ENCODE assay signal across 14 mouse cellular contexts in the genomic region with DNA sequence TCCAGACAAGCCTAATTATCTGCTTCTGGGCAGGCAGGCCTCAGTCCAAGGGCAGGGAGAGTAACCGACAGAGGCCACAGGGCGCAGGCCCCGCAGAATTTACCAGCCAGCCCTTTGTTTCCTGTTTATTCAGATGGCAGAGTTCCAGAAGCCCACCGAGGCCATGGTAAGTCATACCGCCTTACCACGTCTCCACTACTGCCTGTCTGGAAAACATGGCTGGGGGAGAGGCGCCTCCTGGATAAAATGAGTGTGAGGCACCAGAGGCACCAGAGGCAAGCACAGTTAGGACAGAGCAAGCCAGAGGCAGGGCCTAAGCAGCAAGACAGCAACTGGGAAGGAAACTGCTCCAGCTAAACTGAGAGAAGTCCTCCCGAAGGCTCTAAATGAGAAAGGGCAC. TPM values are rescaled to one million over a fixed set of nuclear protein-coding genes. Genes with fewer than 3 reads are reported as not detected.
DNase-seq lines count a peak whose midpoint lies in the region; ATAC-seq lines count a peak whose summit lies in the region.
"Had no signal": no experiment of that assay in that cellular context is flagged by ENCODE, and none has a peak within 500 bp of the region (broad histone marks: within the 10 kb centered on the region; RNA-seq: fewer than 3 reads in every experiment).

No protein-coding gene starts in this region.

- no peaks in the 10 kb centered on the region for H3K27me3 ChIP-seq in heart, embryonic 12.5 days (replicated peaks)
- no peaks in the 10 kb centered on the region for H3K27me3 ChIP-seq in midbrain, embryonic 12.5 days
- H3K27me3 ChIP-seq in midbrain, embryonic 11.5 days (ENCODE audit: control insufficient read depth, insufficient read depth, low read length) = no peaks in the 10 kb centered on the region
- H3K27me3 ChIP-seq in neural tube, embryonic 13.5 days = no peaks in the 10 kb centered on the region
- H3K27me3 ChIP-seq in liver, embryonic 11.5 days (replicated peaks; ENCODE audit: control insufficient read depth, insufficient read depth, low read length) = no peaks in the 10 kb centered on the region
- H3K27me3 ChIP-seq: kidney, embryonic 15.5 days; liver, embryonic 12.5 days had no signal

- ATAC-seq in heart, embryonic 12.5 days (ENCODE audit: insufficient number of reproducible peaks, low FRiP score) = 0 out of 2 replicates have a peak, but pooled peaks have one; percentile 33
- no peak for ATAC-seq in midbrain, embryonic 12.5 days (ENCODE audit: low FRiP score, low read depth)
- no peak for ATAC-seq in midbrain, embryonic 11.5 days (ENCODE audit: low FRiP score)
- ATAC-seq in neural tube, embryonic 13.5 days (ENCODE audit: low read depth) = no peak
- ATAC-seq in liver, embryonic 11.5 days (replicated peaks; ENCODE audit: low FRiP score) = no peak
- ATAC-seq: liver, embryonic 12.5 days had no signal

- H3K4me3 ChIP-seq in heart, embryonic 12.5 days = no peak overlapping the region
- H3K4me3 ChIP-seq in midbrain, embryonic 12.5 days = no peak overlapping the region
- no peak overlapping the region for H3K4me3 ChIP-seq in midbrain, embryonic 11.5 days (ENCODE audit: low read depth, low read length)
- no peak overlapping the region for H3K4me3 ChIP-seq in neural tube, embryonic 13.5 days
- no peak overlapping the region for H3K4me3 ChIP-seq in liver, embryonic 11.5 days (ENCODE audit: low read depth, low read length)
- H3K4me3 ChIP-seq: kidney, embryonic 15.5 days; liver, embryonic 12.5 days had no signal

- no peak overlapping the region for H3K9ac ChIP-seq in heart, embryonic 12.5 days
- H3K9ac ChIP-seq in midbrain, embryonic 12.5 days (replicated peaks) = no peak overlapping the region
- no peak overlapping the region for H3K9ac ChIP-seq in midbrain, embryonic 11.5 days (ENCODE audit: low read length)
- no peak overlapping the region for H3K9ac ChIP-seq in neural tube, embryonic 13.5 days
- H3K9ac ChIP-seq in liver, embryonic 11.5 days (ENCODE audit: low read depth, low read length) = no peak overlapping the region
- H3K9ac ChIP-seq: kidney, embryonic 15.5 days; liver, embryonic 12.5 days had no signal

- no peak overlapping the region for H3K27ac ChIP-seq in heart, embryonic 12.5 days (ENCODE audit: poor library complexity, severe bottlenecking)
- H3K27ac ChIP-seq in midbrain, embryonic 12.5 days (replicated peaks) = 0 out of 2 replicates have a peak overlapping the region, but pooled peaks have one; percentile 35
- no peak overlapping the region for H3K27ac ChIP-seq in midbrain, embryonic 11.5 days (ENCODE audit: low read depth, low read length)
- H3K27ac ChIP-seq in neural tube, embryonic 13.5 days (replicated peaks) = peak overlapping the region; percentile 49
- H3K27ac ChIP-seq in liver, embryonic 11.5 days (ENCODE audit: low read depth, low read length) = no peak overlapping the region
- H3K27ac ChIP-seq: kidney, embryonic 15.5 days; liver, embryonic 12.5 days had no signal

- H3K36me3 ChIP-seq in heart, embryonic 12.5 days = peaks cover 44% of the 10 kb centered on the region
- H3K36me3 ChIP-seq in midbrain, embryonic 12.5 days = peaks cover 15% of the 10 kb centered on the region; the same call in 1 of the 2 replicates
- H3K36me3 ChIP-seq in midbrain, embryonic 11.5 days (ENCODE audit: control insufficient read depth, insufficient read depth, low read length) = no peaks in the 10 kb centered on the region
- H3K36me3 ChIP-seq in neural tube, embryonic 13.5 days = peaks cover 55% of the 10 kb centered on the region
- peaks cover 2% of the 10 kb centered on the region; the same call in 1 of the 2 replicates for H3K36me3 ChIP-seq in liver, embryonic 11.5 days (ENCODE audit: control insufficient read depth, insufficient read depth, low read length)

- 0 out of 2 replicates have a peak, but pooled peaks cover 4% of the 10 kb centered on the region for H3K4me1 ChIP-seq in heart, embryonic 12.5 days (replicated peaks)
- peaks cover 6% of the 10 kb centered on the region; the same call in 1 of the 2 replicates for H3K4me1 ChIP-seq in midbrain, embryonic 12.5 days
- H3K4me1 ChIP-seq in midbrain, embryonic 11.5 days (ENCODE audit: control insufficient read depth, insufficient read depth, low read length) = no peaks in the 10 kb centered on the region
- H3K4me1 ChIP-seq in neural tube, embryonic 13.5 days (replicated peaks) = peaks cover 4% of the 10 kb centered on the region; the same call in 1 of the 2 replicates
- H3K4me1 ChIP-seq in liver, embryonic 11.5 days (replicated peaks; ENCODE audit: control insufficient read depth, insufficient read depth, low read length) = no peaks in the 10 kb centered on the region
- H3K4me1 ChIP-seq: liver, embryonic 12.5 days had no signal

- no peaks in the 10 kb centered on the region for H3K9me3 ChIP-seq in heart, embryonic 12.5 days (replicated peaks)
- no peaks in the 10 kb centered on the region for H3K9me3 ChIP-seq in midbrain, embryonic 12.5 days
- no peaks in the 10 kb centered on the region for H3K9me3 ChIP-seq in midbrain, embryonic 11.5 days (ENCODE audit: control insufficient read depth, low read length)
- no peaks in the 10 kb centered on the region for H3K9me3 ChIP-seq in neural tube, embryonic 13.5 days
- H3K9me3 ChIP-seq in liver, embryonic 11.5 days (ENCODE audit: control insufficient read depth, low read length) = no peaks in the 10 kb centered on the region
- H3K9me3 ChIP-seq: kidney, embryonic 15.5 days; liver, embryonic 12.5 days had no signal

- WGBS in heart, embryonic 12.5 days = 62% methylated on average over 8 of the region's 8 CpGs
- WGBS in midbrain, embryonic 12.5 days = 71% methylated on average over 8 of the region's 8 CpGs
- WGBS in midbrain, embryonic 11.5 days = 71% methylated on average over 8 of the region's 8 CpGs
- WGBS in neural tube, embryonic 13.5 days = 63% methylated on average over 8 of the region's 8 CpGs
- WGBS in liver, embryonic 11.5 days = 77% methylated on average over 8 of the region's 8 CpGs

- H3K4me2 ChIP-seq in heart, embryonic 12.5 days = no peak overlapping the region
- no peak overlapping the region for H3K4me2 ChIP-seq in midbrain, embryonic 12.5 days (replicated peaks)
- H3K4me2 ChIP-seq in midbrain, embryonic 11.5 days = no peak overlapping the region
- no peak overlapping the region for H3K4me2 ChIP-seq in neural tube, embryonic 13.5 days
- H3K4me2 ChIP-seq in liver, embryonic 11.5 days = no peak overlapping the region
- H3K4me2 ChIP-seq: kidney, embryonic 15.5 days; liver, embryonic 12.5 days had no signal

- no peak for DNase-seq in heart, adult 8-10 months (ENCODE audit: low spot score)
- DNase-seq in midbrain, embryonic 11.5 days (ENCODE audit: low spot score, missing footprints) = no peak
- peak; percentile 18 for DNase-seq in forelimb bud, embryonic 11.5 days (ENCODE audit: low read depth, low spot score)
- no peak for DNase-seq in frontal cortex, postnatal 36 days (ENCODE audit: low spot score in 2 of 2)
- DNase-seq in liver, embryonic 11.5 days (ENCODE audit: low spot score) = no peak
- DNase-seq: adrenal gland, postnatal 14 days; cerebellum, adult 2 months; gastrocnemius, postnatal 14 days; thymus, postnatal 25 days had no signal

RNA-seq across cellular contexts. Expression of a gene that starts 54.3 kb away (rescaled TPM):
- polyA plus RNA-seq in heart, embryonic 12.5 days (2016; fragmentation: Nextera tagmentation; extraction: Ambion mirVana) = 12.9 and 13.7 TPM in 2 replicates
- total RNA-seq in heart, adult 8-10 months (2022) = 10 to 100 TPM; 10.3 to 12.9 (median 12.5) TPM
- 13.9 and 14.6 TPM in 2 replicates for polyA plus RNA-seq in midbrain, embryonic 12.5 days (2016; fragmentation: Nextera tagmentation; extraction: Ambion mirVana)
- polyA plus RNA-seq in midbrain, embryonic 11.5 days (2014; fragmentation: Nextera tagmentation; extraction: Ambion mirVana) = 11.7 and 12.7 TPM in 2 replicates
- 11.2 and 11.6 TPM in 2 replicates for polyA plus RNA-seq in neural tube, embryonic 13.5 days (2015; fragmentation: Nextera tagmentation; extraction: Ambion mirVana)
- polyA plus RNA-seq in liver, embryonic 11.5 days (2014; fragmentation: Nextera tagmentation; extraction: Ambion mirVana) = 10.7 and 10.9 TPM in 2 replicates

Comparison
In these comparisons a context has a peak if more than half of its experiments do, and no peak if none do; other contexts are left out.
1. H3K27ac ChIP-seq: peak in midbrain, embryonic 12.5 days (single experiment) and neural tube, embryonic 13.5 days (single experiment); none in heart, embryonic 12.5 days (single experiment), midbrain, embryonic 11.5 days (single experiment) and liver, embryonic 11.5 days (single experiment).